19 mouse cellular contexts compared by ENCODE assay signal in the genomic region with DNA sequence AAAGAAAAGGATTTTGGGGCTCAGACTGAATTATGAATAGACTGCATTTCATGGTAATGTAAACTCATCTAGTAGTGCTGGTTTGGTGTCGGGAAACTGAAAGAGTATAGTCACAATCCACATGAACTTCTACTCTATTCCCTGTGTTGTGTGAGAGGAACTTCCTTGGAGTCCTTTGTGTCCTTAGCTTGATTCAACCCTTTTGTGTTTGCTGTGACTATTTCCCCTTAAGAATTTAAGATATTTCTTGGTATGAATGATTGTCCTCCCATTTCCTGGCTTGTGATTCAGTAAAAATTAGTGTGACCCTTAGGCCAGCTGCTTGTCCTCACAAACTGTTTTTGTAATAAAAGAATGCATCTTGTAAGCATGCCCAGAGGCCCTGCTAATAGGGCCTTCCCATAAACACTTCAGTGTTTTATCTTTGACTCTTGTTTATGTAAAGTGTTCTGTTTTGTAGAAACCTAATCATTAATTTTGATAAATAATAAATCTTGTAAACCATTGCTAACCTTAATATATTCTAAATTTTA. TPM values are rescaled to one million over a fixed set of nuclear protein-coding genes. Genes with fewer than 3 reads are reported as not detected.
DNase-seq lines count a peak whose midpoint lies in the region; TF ChIP-seq lines count a peak whose summit lies in the region.
"Had no signal": no experiment of that assay in that cellular context is flagged by ENCODE, and none has a peak within 500 bp of the region (broad histone marks: within the 10 kb centered on the region; RNA-seq: fewer than 3 reads in every experiment).

No protein-coding gene starts in this region.

- H3K4me1 ChIP-seq in kidney, adult 2 months (ENCODE audit: control insufficient read depth, insufficient read depth, low read length) = peaks cover 5% of the 10 kb centered on the region; the same call in 1 of the 2 replicates

- peak overlapping the region; percentile 48; the same call in 1 of the 2 replicates for H3K27ac ChIP-seq in gastrocnemius, adult 2 months
- peak overlapping the region; percentile 31 for H3K27ac ChIP-seq in kidney, adult 2 months (ENCODE audit: insufficient read depth, low read depth, low read length)
- H3K27ac ChIP-seq: heart, embryonic 15.5 days had no signal

- TF ChIP-seq POLR2A in kidney, adult 2 months (IDR thresholded peaks at IDR 0.05; ENCODE audit: low read depth, low read length) = no peak

- WGBS in kidney, adult 2 months = 86% methylated on average over 1 of the region's 1 CpGs

- H3K36me3 ChIP-seq in kidney, adult 2 months (ENCODE audit: control insufficient read depth, insufficient read depth, low read length) = no peaks in the 10 kb centered on the region
- H3K36me3 ChIP-seq: heart, embryonic 15.5 days had no signal

- no peak overlapping the region for H3K4me3 ChIP-seq in gastrocnemius, adult 2 months
- H3K4me3 ChIP-seq in kidney, adult 2 months (ENCODE audit: insufficient read depth, low read depth, low read length) = no peak overlapping the region
- H3K4me3 ChIP-seq: heart, embryonic 15.5 days had no signal

- TF ChIP-seq CTCF in gastrocnemius, adult 2 months (IDR thresholded peaks at IDR 0.05) = no peak
- TF ChIP-seq CTCF in kidney, adult 2 months (conservative IDR thresholded peaks at IDR 0.05; ENCODE audit: insufficient read depth, insufficient read length, low read depth, low read length) = no peak

- H3K27me3 ChIP-seq in kidney, adult 2 months (replicated peaks; ENCODE audit: control insufficient read depth, insufficient read depth, low read length) = no peaks in the 10 kb centered on the region
- H3K27me3 ChIP-seq: CH12.LX; heart, embryonic 15.5 days had no signal

- DNase-seq in gastrocnemius, adult 2 months = no peak
- DNase-seq in gastrocnemius, postnatal 10 days = no peak
- DNase-seq in kidney, adult 2 months = peak; percentile 62
- no peak for DNase-seq in kidney, adult 18-20 months
- peak; percentile 60 for DNase-seq in kidney, postnatal 10 days
- DNase-seq in lung, postnatal 14 days = peak; percentile 28
- DNase-seq in layer of hippocampus, adult 8-10 months (ENCODE audit: low spot score in 2 of 2) = no peak
- no peak for DNase-seq in left cerebral cortex, postnatal 14 days (ENCODE audit: low spot score in 2 of 2)
- DNase-seq: cerebellum, postnatal 10 days; layer of hippocampus, adult 9-11 months; liver had no signal

- intact Hi-C loops in gastrocnemius, adult 2 months (cut with DNase I) = no loop called here
- intact Hi-C loops in left cerebral cortex, postnatal 14 days (cut with DNase I) = no loop called here

RNA-seq across cellular contexts. Expression of a gene that starts 2.7 kb away (rescaled TPM):
- not detected for total RNA-seq in gastrocnemius, adult 2 months (2021)
- total RNA-seq in gastrocnemius, postnatal 10 days (2021) = under 1 TPM in 1 of 2 experiments, not detected in 1; 0.28 TPM
- 23.5 and 29.5 TPM in 2 replicates for polyA plus RNA-seq in kidney, adult 2 months (2012; rRNA removed)
- not detected for total RNA-seq in layer of hippocampus, adult 8-10 months (2022)
- not detected for total RNA-seq in left cerebral cortex, postnatal 14 days (2021)
- total RNA-seq: CH12.LX; left cerebral cortex, postnatal 25 days had no signal
- polyA plus RNA-seq: forebrain, embryonic 14.5 days; hindbrain, embryonic 16.5 days; midbrain, embryonic 14.5 days; neural tube, embryonic 11.5 days had no signal

RNA-seq across cellular contexts. Expression of a gene that starts 53.4 kb away (rescaled TPM):
- not detected for total RNA-seq in gastrocnemius, adult 2 months (2021)
- total RNA-seq in gastrocnemius, postnatal 10 days (2021) = not detected
- 116 and 146 TPM in 2 replicates for polyA plus RNA-seq in kidney, adult 2 months (2012; rRNA removed)
- not detected for total RNA-seq in layer of hippocampus, adult 8-10 months (2022)
- total RNA-seq in left cerebral cortex, postnatal 14 days (2021) = not detected
- total RNA-seq: CH12.LX; left cerebral cortex, postnatal 25 days had no signal
- polyA plus RNA-seq: forebrain, embryonic 14.5 days; hindbrain, embryonic 16.5 days; midbrain, embryonic 14.5 days; neural tube, embryonic 11.5 days; testis, adult 2 months had no signal

Comparison
In these comparisons a context has a peak if more than half of its experiments do, and no peak if none do; other contexts are left out.
1. DNase-seq: peak in kidney, adult 2 months (single experiment), kidney, postnatal 10 days (single experiment) and lung, postnatal 14 days (single experiment); none in gastrocnemius, adult 2 months (single experiment), gastrocnemius, postnatal 10 days (single experiment), kidney, adult 18-20 months (single experiment), layer of hippocampus, adult 8-10 months (0 of 2) and left cerebral cortex, postnatal 14 days (0 of 2).